Mouse (Mus musculus): ENCODE results near the gene Ccdc152.
"Not testable (repeated sequence)": the region's sequence is repeated elsewhere in the genome, so short reads cannot be mapped to it uniquely, and the experiment has no call there.

Ccdc152 gene

GRCm38 (mm10) chr15:3273191-3273590 lies 30.1 kb downstream of the Ccdc152 start:
- DNase-seq: no peak

- DNase-seq: no peak
Measured at GRCm38 (mm10) chr15:3271216-3271615, 32.1 kb downstream of the Ccdc152 start.

GRCm38 (mm10) chr15:3270646-3271077 lies 32.7 kb downstream of the Ccdc152 start:
- no peak for DNase-seq

DNA sequence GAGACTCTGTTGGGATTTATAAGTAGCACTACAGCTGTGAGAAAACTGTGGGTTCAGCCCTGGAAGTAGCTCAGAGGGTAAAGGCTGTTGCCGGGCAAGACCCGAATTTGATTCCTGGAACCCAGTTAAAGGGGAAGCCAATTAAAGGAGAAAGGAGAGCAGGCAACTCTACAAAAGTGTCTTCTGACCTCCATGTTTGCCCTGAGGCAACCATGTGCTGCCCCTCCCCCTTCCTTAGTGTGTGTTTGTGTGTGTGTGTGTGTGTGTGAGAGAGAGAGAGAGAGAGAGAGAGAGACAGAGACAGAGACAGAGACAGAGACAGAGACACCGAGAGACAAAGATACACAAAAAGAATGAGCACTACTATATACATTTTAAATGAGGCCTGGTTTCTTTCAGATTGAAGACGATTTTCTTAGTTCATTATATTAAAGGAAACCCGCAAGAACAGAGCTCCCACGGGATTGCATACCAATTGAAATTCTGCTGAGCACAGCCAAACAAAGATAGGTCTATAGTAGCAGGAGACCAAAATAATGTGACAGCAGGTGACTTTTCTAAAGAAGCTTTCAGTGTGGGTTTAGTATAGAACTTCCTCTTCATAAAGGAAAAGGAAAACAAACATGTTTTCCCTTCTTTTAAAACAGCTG lies 33.2 kb downstream of the Ccdc152 start:
- no peak for DNase-seq

DNA sequence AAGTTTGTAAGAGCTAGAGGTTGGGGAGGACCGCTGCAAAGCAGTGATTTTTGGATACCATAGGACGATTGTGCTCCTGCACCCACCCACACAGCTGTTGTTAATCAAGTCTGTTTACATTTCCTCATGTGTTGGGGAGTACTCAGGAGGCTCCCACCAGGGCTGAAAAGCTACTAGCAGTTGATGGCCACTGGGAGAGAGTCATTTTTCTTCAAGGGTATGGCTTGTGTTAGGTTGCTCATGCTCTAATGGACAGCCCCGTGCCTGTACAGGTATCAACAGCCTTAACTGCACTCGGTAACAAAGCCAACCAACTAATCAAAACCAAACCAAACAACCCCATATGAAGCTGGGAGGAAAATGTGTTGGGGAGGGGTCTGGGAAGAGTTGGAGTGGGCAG lies 33.8 kb downstream of the Ccdc152 start:
- DNase-seq: no peak

GRCm38 (mm10) chr15:3268247-3268646 lies 35.1 kb downstream of the Ccdc152 start, which contains the start of gene Selenop:
Gene Selenop, plus strand, starts transcription at chr15:3268547.
- no peak for DNase-seq

GRCm38 (mm10) chr15:3264828-3265227 lies 38.5 kb downstream of the Ccdc152 start:
- DNase-seq: no peak

DNA sequence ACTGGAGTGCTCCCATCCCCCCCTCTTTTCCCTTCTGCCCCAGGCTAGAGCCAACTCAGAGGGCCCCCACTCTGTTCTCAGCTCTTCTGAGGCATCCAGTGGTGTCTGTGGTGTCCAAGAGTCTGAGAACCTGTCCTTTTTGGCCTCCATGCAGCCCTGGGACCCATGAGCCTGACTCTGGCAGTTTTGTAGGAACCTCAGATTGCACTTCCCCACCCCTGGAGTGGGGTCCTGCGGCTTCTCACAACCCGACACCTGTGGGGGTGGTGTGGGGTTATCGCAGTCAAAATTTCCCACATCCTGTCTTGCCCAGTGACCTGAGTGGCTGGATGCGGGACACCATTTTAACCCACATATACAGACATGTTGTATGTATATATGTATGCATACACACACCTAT lies 39.0 kb downstream of the Ccdc152 start:
- no peak for DNase-seq

DNA sequence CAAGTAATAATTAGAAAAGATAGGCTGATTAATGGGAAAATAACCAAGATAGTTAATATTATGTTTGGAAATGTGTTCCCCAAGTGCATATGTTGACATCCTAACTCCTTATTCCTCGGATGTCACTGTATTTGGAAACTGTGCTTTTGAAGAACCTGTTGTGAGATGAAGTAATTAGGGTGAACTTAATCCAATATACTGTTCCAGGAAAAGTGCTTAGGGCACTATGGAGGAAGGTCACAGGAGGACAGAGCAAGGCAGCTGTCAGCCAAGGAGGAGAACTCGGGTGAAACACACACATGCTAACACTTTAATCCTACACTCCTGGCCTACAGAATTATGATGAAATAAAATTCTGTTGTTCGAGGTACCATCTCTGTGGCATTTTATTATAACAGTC lies 40.4 kb downstream of the Ccdc152 start:
- no peak for DNase-seq

DNA sequence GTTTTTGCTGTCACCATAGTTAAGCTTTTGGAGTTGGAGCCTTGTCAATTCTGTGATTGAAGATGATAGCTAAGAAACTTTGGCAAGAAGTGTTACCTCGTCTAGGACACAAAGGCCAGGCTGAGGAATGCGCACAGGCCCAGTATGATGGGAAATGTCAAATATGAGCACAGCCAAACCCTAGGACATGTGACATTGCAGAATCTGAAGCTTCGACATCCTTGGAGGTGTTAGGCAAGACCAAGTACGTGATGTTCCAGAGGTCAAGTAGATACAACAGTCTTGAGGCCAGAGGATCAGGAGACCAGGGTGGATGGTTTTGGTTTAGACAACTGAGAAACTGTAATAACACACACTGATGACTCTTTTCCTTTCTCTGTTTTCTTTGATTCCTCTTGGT lies 43.0 kb downstream of the Ccdc152 start:
- DNase-seq: no peak

DNA sequence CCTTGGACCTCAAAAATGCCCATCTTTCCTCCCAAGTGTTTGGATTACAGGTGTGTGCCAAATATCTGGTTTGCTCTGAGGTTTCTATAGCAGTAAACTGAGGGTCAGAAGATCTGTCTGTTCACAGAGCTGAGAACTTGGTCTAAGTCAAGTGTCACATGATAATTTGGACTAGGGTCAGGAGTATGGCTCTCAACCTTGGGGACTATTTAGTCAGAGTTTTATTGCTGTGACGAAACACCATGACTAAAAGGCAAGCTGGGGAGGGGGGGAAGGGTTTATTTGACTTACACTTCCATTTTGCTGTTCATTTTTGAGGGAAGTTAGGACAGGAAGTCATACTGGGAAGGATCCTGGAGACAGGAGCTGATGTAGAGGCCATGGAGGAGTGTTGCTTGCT lies 44.3 kb downstream of the Ccdc152 start:
- DNase-seq: no peak

DNA sequence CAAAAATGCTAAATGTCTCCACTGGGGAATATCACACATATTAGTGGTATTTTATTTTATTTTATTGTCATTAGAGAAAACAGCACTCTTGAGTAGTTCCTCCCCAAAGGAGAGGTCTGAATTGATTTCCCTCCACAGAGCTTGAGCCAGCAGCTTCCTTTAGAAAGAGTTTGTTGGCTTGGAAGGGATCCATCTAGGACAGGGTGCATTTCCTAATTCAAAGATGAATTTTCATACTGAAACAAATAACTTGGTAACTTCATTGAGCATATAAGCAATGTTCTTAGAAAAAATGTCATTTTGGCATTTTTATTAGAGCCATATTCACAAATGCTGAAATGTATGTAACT lies 51.6 kb downstream of the Ccdc152 start:
- no peak for DNase-seq

DNA sequence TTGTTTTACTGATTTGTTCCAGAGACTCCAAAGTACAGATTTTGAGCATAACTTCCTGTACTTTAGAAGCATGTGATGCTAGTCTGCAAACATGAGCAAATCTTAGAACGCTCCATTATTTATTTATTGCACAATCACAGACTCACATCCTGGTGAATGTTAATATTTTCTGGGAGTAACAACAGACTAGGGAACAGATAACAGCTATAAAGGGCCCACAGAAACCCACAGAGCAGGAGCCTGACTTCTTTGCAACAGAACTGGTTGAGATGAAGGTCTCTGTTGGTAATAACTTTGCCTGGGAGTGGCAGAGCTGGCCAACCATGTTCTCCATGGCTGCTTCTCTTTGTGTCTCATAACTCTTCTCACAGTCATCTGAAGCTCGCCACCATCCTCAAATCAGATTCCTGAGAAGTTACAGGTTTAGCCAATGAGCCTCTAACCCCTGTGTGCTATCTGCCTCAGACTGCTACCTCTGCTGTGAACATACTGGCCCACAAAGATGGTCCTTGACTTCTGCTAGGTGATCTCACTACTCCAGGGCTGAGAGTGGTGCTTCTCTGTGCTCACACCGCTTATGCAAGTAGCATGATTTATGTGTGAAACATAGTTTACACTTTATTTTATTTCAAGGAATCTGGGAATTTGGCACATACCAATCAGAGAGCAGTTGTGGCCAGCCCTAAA lies 52.2 kb downstream of the Ccdc152 start:
- no peak for DNase-seq

DNA sequence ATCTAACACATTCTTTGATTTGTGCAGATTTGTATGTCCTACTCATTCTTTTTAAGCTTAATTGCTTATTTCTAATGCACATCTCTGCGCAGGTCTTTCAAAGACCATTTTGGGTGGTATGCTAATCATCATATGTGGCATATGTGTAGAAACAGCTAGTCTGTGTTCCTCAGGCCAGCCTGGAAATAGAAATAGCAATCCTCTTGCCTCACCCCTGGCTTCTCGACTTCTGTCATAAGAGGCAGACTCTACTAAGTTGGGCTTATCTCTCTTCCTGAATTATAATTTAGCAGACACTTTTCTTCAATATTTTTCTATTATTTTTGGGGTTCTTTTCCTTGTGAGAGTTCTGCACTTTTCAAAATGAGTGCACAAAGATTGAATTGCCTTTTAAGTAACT lies 52.7 kb downstream of the Ccdc152 start:
- no peak for DNase-seq

- not testable (repeated sequence) for DNase-seq
Measured at GRCm38 (mm10) chr15:3245036-3245435, 58.3 kb downstream of the Ccdc152 start.

DNA sequence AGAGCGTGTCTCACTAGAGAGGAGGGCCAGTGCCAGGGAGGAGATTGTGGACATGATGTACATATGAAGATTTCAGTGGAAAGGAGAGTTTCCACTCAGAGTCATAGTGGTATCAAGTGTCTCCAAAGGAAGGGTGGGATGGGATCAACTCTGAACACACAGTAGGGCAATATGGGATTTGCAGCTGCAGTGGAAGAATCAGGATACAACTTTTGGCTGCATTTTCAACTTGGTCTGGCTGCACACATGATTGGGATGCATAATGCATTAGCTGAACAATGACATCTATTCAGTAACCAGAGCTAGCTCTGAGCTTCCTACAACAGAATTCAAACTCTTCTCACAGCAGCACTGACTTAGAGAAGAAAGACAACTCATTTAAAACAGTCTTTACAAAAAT lies 65.4 kb downstream of the Ccdc152 start:
- no peak for DNase-seq

- DNase-seq: no peak
Measured at GRCm38 (mm10) chr15:3236338-3236737, 67.0 kb downstream of the Ccdc152 start.

GRCm38 (mm10) chr15:3233837-3234551 lies 69.3 kb downstream of the Ccdc152 start:
- DNase-seq: no peak

GRCm38 (mm10) chr15:3232168-3232835 lies 71.0 kb downstream of the Ccdc152 start:
- no peak for DNase-seq

DNA sequence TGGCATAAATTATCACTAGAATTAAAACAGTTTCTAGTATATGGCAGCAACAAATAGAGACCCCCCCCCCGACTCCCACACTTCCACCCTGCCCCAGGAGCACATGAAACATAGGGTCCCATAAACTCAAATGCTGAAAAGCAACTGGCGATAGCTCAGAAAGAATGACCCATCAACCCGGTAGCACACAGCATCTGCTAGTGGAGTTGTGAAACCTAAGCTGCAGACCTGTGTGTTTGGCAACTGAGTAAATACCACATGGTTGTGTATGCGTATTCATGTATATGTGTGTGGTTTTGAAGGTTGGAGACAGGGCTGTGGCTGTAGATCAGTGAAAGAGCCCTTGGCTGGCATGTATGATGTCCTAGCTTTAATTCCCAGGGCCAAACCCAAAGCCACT lies 72.3 kb downstream of the Ccdc152 start:
- DNase-seq: no peak
